Mouse (Mus musculus) MEL (cell line): ENCODE results near the gene Plbd1.

Experiments
- CHD1 ChIP-seq: IDR thresholded peaks from 2 replicates; pipeline ENCODE4 v1.6.1; 2012; ENCODE audit warnings: low read depth, mild to moderate bottlenecking, inconsistent platforms, low read length, improper control_type of control experiment
- CTCF ChIP-seq, 3 experiments: IDR thresholded peaks in 2 of 3; conservative IDR thresholded peaks in 1 of 3; 2 replicates each; pipeline ENCODE4 v1.5.1; 2011 to 2012; ENCODE audit warnings: low read length in 3 of 3, low read depth in 2 of 3, mild to moderate bottlenecking in 2 of 3, improper control_type of control experiment in 1 of 3, inconsistent platforms in 1 of 3, mixed read lengths in 1 of 3, moderate library complexity in 1 of 3; ENCODE audit not compliant: control insufficient read depth in 1 of 3, insufficient read depth in 1 of 3, poor library complexity in 1 of 3, severe bottlenecking in 1 of 3
- GABPA ChIP-seq: IDR thresholded peaks from 2 replicates; pipeline ENCODE4 v1.6.1; 2012; ENCODE audit warnings: low read depth, mild to moderate bottlenecking, inconsistent platforms, low read length, improper control_type of control experiment, moderate library complexity
- MAFK ChIP-seq: IDR thresholded peaks from 2 replicates; pipeline ENCODE4 v1.6.1; 2011; ENCODE audit warnings: low read depth, mild to moderate bottlenecking, low read length, improper control_type of control experiment, borderline replicate concordance
- MYC ChIP-seq: IDR thresholded peaks from 2 replicates; pipeline ENCODE4 v1.6.1; 2011; ENCODE audit warnings: low read depth, mild to moderate bottlenecking, low read length, improper control_type of control experiment, moderate library complexity
- POLR2A ChIP-seq, 2 experiments: IDR thresholded peaks; 2 replicates each; pipeline ENCODE4 v1.6.1; 2011 to 2012; ENCODE audit warnings: low read length in 2 of 2, mild to moderate bottlenecking in 2 of 2, control low read depth in 1 of 2, improper control_type of control experiment in 1 of 2, low read depth in 1 of 2, moderate library complexity in 1 of 2; ENCODE audit not compliant: control insufficient read depth in 1 of 2, insufficient read depth in 1 of 2, poor library complexity in 1 of 2
- USF1 ChIP-seq: IDR thresholded peaks from 2 replicates; pipeline ENCODE4 v1.6.1; 2014; ENCODE audit warnings: low read depth, mild to moderate bottlenecking, inconsistent platforms, low read length, improper control_type of control experiment, moderate library complexity
- ZNF384 ChIP-seq: IDR thresholded peaks from 2 replicates; pipeline ENCODE4 v1.6.1; 2012; ENCODE audit warnings: low read depth, mild to moderate bottlenecking, inconsistent platforms, low read length, improper control_type of control experiment

- TF ChIP-seq CHD1 (no peak), GABPA (no peak), POLR2A (IDR thresholded peaks at IDR 0.05; ENCODE audit: control insufficient read depth in 1 of 2, insufficient read depth in 1 of 2, low read depth in 1 of 2, low read length in 2 of 2, poor library complexity in 1 of 2) (no peak), USF1 (no peak), CTCF (IDR thresholded peaks at IDR 0.05 in 2 of 3, conservative IDR thresholded peaks at IDR 0.05 in 1 of 3; ENCODE audit: control insufficient read depth in 1 of 3, insufficient read depth in 1 of 3, low read depth in 2 of 3, low read length in 3 of 3, poor library complexity in 1 of 3, severe bottlenecking in 1 of 3) (no peak), MAFK (no peak), MYC (no peak), ZNF384 (no peak)
These were observed 335 bp upstream of the Plbd1 start for GRCm38 (mm10) chr6:136662063-136662462.
